Mouse (Mus musculus) forebrain, embryonic 11.5 days (tissue): ENCODE measurements around the gene Ufsp2. TPM values are rescaled to one million over a fixed set of nuclear protein-coding genes. Genes with fewer than 3 reads are reported as not detected.
A peak's percentile ranks its signal among the peaks of the same experiment; 100 is the strongest.

Source experiments
- ATAC-seq: fragments of 200-750 bp; cut with Nextera tagmentation; replicated peaks from 2 replicates; pipeline ENCODE4 v1.8.0; 2017; ENCODE audit warnings: moderate TSS enrichment; ENCODE audit not compliant: low FRiP score
- DNase-seq: peaks from one replicate; pipeline ENCODE4 v3.0.0-alpha.2; 2017; ENCODE audit warnings: low spot score
- H3K27ac ChIP-seq: fragments of 300-500 bp; sonication (generic); 2 replicates; pipeline ENCODE4 v1.5.1; 2014; ENCODE audit warnings: low read depth, low read length
- H3K27me3 ChIP-seq: fragments of 300-500 bp; sonication (generic); 2 replicates; pipeline ENCODE4 v1.6.1; 2014; ENCODE audit warnings: mild to moderate bottlenecking, low read length, mixed read lengths; ENCODE audit not compliant: control insufficient read depth, insufficient read depth
- H3K36me3 ChIP-seq: fragments of 300-500 bp; sonication (generic); 2 replicates; pipeline ENCODE4 v1.6.1; 2014; ENCODE audit warnings: mild to moderate bottlenecking, low read length, moderate library complexity, mixed read lengths; ENCODE audit not compliant: control insufficient read depth, insufficient read depth
- H3K4me1 ChIP-seq: fragments of 300-500 bp; sonication (generic); replicated peaks from 2 replicates; pipeline ENCODE4 v1.6.1; 2014; ENCODE audit warnings: low read length, mixed read lengths; ENCODE audit not compliant: control insufficient read depth, insufficient read depth
- H3K4me2 ChIP-seq: fragments of 300-500 bp; sonication (generic); 2 replicates; pipeline ENCODE4 v1.6.1; 2014; ENCODE audit warnings: low read depth, mild to moderate bottlenecking, low read length, moderate library complexity, mixed read lengths; ENCODE audit not compliant: severe bottlenecking
- H3K4me3 ChIP-seq: fragments of 300-500 bp; sonication (generic); 2 replicates; pipeline ENCODE4 v1.5.1; 2014; ENCODE audit warnings: low read depth, low read length
- H3K9ac ChIP-seq: fragments of 300-500 bp; sonication (generic); 2 replicates; pipeline ENCODE4 v1.6.1; 2014; ENCODE audit warnings: low read length
- H3K9me3 ChIP-seq: fragments of 300-500 bp; sonication (generic); 2 replicates; pipeline ENCODE4 v1.6.1; 2016; ENCODE audit warnings: low read length, mixed read lengths; ENCODE audit not compliant: control insufficient read depth
- WGBS: fragments of 180-500 bp; shearing (Covaris S2); extraction: QIAGEN DNeasy Blood & Tissue Kit; methylation state at CpG from one replicate; pipeline ENCODE4 v1.1.7; 2014; 5-methylcytosine and 5-hydroxymethylcytosine counted together
- polyA plus RNA-seq: library from polyadenylated mRNA; unstranded; fragments of >200 nt; fragmentation: Nextera tagmentation; extraction: Ambion mirVana; gene quantifications from 2 replicates; pipeline ENCODE4 v1.2.1, GENCODE M21; 2014

The Ufsp2 gene
- polyA plus RNA-seq = 50.3 and 58.0 TPM in 2 replicates

- Histone ChIP-seq H3K4me2 (peak within 1 kb of the TSS; percentile 73), H3K9me3 (no peaks in the 10 kb centered on the region; the same call in 1 of the 2 replicates), H3K9ac (peak within 1 kb of the TSS; percentile 64), H3K27ac (peak within 1 kb of the TSS; percentile 48; the same call in 1 of the 2 replicates), H3K36me3 (no peaks in the 10 kb centered on the region), H3K4me3 (peak within 1 kb of the TSS; percentile 56), H3K27me3 (no peaks in the 10 kb centered on the region), H3K4me1 (peaks cover 4% of the 10 kb centered on the region; the same call in 1 of the 2 replicates)
- under 1% methylated on average over 57 of the region's 57 CpGs for WGBS
- DNase-seq (peak; percentile 98), ATAC-seq (peak; percentile 98)
Measured at GRCm38 (mm10) chr8:45975126-45975836, at the start of gene Ufsp2, which contains the start of gene 1700029J07Rik. Gene Ufsp2, plus strand, starts transcription at chr8:45975528. Gene 1700029J07Rik, minus strand, starts transcription at chr8:45975252.

- Histone ChIP-seq H3K4me3 (peak within 1 kb of the TSS; percentile 28), H3K27ac (no peak within 1 kb of the TSS), H3K9me3 (no peaks in the 10 kb centered on the region), H3K4me2 (peak within 1 kb of the TSS; percentile 56), H3K4me1 (no peaks in the 10 kb centered on the region), H3K36me3 (no peaks in the 10 kb centered on the region), H3K27me3 (no peaks in the 10 kb centered on the region), H3K9ac (peak within 1 kb of the TSS; percentile 2; the same call in 1 of the 2 replicates)
- 4% methylated on average over 23 of the region's 23 CpGs for WGBS
- DNase-seq (peak; percentile 98), ATAC-seq (peak; percentile 90)
Measured at GRCm38 (mm10) chr8:45934582-45935014, 40.7 kb upstream of the Ufsp2 start, which contains the start of gene Ccdc110. Gene Ccdc110, plus strand, starts transcription at chr8:45934619.

- ATAC-seq = no peak
- 90% methylated on average over 9 of the region's 9 CpGs for WGBS
- H3K27me3 ChIP-seq = no peaks in the 10 kb centered on the region
Measured at GRCm38 (mm10) chr8:45936986-45937385, 38.3 kb upstream of the Ufsp2 start.

GRCm38 (mm10) chr8:45946283-45946682 lies 29.0 kb upstream of the Ufsp2 start:
- Histone ChIP-seq H3K36me3 (no peaks in the 10 kb centered on the region), H3K9me3 (no peaks in the 10 kb centered on the region), H3K4me1 (no peaks in the 10 kb centered on the region), H3K9ac (no peak overlapping the region), H3K27me3 (no peaks in the 10 kb centered on the region), H3K4me3 (no peak overlapping the region), H3K4me2 (no peak overlapping the region), H3K27ac (no peak overlapping the region)
- DNase-seq (no peak), ATAC-seq (no peak)
- WGBS = 89% methylated on average over 4 of the region's 4 CpGs

More at GRCm38 (mm10) chr8:45936986-45937385, 38.3 kb upstream of the Ufsp2 start:
- Histone ChIP-seq H3K4me3 (no peak overlapping the region), H3K4me1 (no peaks in the 10 kb centered on the region), H3K9ac (no peak overlapping the region), H3K27ac (no peak overlapping the region), H3K4me2 (no peak overlapping the region), H3K36me3 (no peaks in the 10 kb centered on the region), H3K9me3 (no peaks in the 10 kb centered on the region)
- no peak for DNase-seq

GRCm38 (mm10) chr8:45950622-45951021 lies 24.7 kb upstream of the Ufsp2 start:
- no peaks in the 10 kb centered on the region for H3K9me3 ChIP-seq
- WGBS = 24% methylated on average over 2 of the region's 2 CpGs
- no peak for ATAC-seq
- H3K4me2 ChIP-seq = no peak overlapping the region
- no peaks in the 10 kb centered on the region for H3K36me3 ChIP-seq
- no peak overlapping the region for H3K27ac ChIP-seq
- no peak overlapping the region for H3K9ac ChIP-seq
- DNase-seq = no peak
- H3K4me1 ChIP-seq = no peaks in the 10 kb centered on the region
- no peak overlapping the region for H3K4me3 ChIP-seq
- no peaks in the 10 kb centered on the region for H3K27me3 ChIP-seq

GRCm38 (mm10) chr8:45970894-45971293 lies 4.4 kb upstream of the Ufsp2 start:
- DNase-seq (no peak), ATAC-seq (no peak)

GRCm38 (mm10) chr8:45973988-45974505 lies 1.3 kb upstream of the Ufsp2 start:
- Histone ChIP-seq H3K4me3 (no peak overlapping the region), H3K4me2 (peak overlapping the region; percentile 73; the same call in 1 of the 2 replicates), H3K27me3 (no peaks in the 10 kb centered on the region), H3K9ac (no peak overlapping the region; the same call in 1 of the 2 replicates), H3K36me3 (no peaks in the 10 kb centered on the region), H3K4me1 (peaks cover 4% of the 10 kb centered on the region; the same call in 1 of the 2 replicates), H3K27ac (no peak overlapping the region), H3K9me3 (no peaks in the 10 kb centered on the region; the same call in 1 of the 2 replicates)
- ATAC-seq (no peak), DNase-seq (no peak)
- 72% methylated on average over 8 of the region's 8 CpGs for WGBS

More at GRCm38 (mm10) chr8:45970894-45971293, 4.4 kb upstream of the Ufsp2 start:
- peaks cover 1% of the 10 kb centered on the region; the same call in 1 of the 2 replicates for H3K4me1 ChIP-seq
- no peaks in the 10 kb centered on the region for H3K36me3 ChIP-seq
- H3K4me3 ChIP-seq = no peak overlapping the region
- H3K27ac ChIP-seq = no peak overlapping the region
- WGBS = 94% methylated on average over 12 of the region's 12 CpGs
- no peak overlapping the region for H3K9ac ChIP-seq
- no peaks in the 10 kb centered on the region; the same call in 1 of the 2 replicates for H3K9me3 ChIP-seq
- H3K4me2 ChIP-seq = no peak overlapping the region
- no peaks in the 10 kb centered on the region for H3K27me3 ChIP-seq

- no peak for DNase-seq
- 72% methylated on average over 11 of the region's 11 CpGs for WGBS
- peak overlapping the region; percentile 73 for H3K4me2 ChIP-seq
- H3K36me3 ChIP-seq = no peaks in the 10 kb centered on the region
- H3K9me3 ChIP-seq = no peaks in the 10 kb centered on the region; the same call in 1 of the 2 replicates
- no peaks in the 10 kb centered on the region for H3K27me3 ChIP-seq
- peak overlapping the region; percentile 56 for H3K4me3 ChIP-seq
- H3K9ac ChIP-seq = peak overlapping the region; percentile 64
- no peak overlapping the region for H3K27ac ChIP-seq
- no peak for ATAC-seq
- H3K4me1 ChIP-seq = peaks cover 4% of the 10 kb centered on the region; the same call in 1 of the 2 replicates
Measured at GRCm38 (mm10) chr8:45975837-45976468, 625 bp downstream of the Ufsp2 start.
